Mouse (Mus musculus) liver, embryonic 14.5 days (tissue): ENCODE results near the gene Eif3d. TPM values are rescaled to one million over a fixed set of nuclear protein-coding genes. Genes with fewer than 3 reads are reported as not detected.

Experiments
- ATAC-seq: fragments of 200-750 bp; cut with Nextera tagmentation; 2 replicates; pipeline ENCODE4 v1.8.0; 2017; ENCODE audit warnings: moderate number of reproducible peaks, mild to moderate bottlenecking, moderate library complexity; ENCODE audit not compliant: insufficient read depth
- DNase-seq, 3 experiments: peaks; one replicate each; pipeline ENCODE4 v3.0.0-alpha.2; 2012 to 2013; ENCODE audit warnings: low read depth in 3 of 3, low spot score in 3 of 3
- H3K27ac ChIP-seq: fragments of 300-500 bp; sonication (generic); 2 replicates; pipeline ENCODE4 v1.5.1; 2014; ENCODE audit warnings: moderate library complexity, mild to moderate bottlenecking, control low read depth, inconsistent platforms
- H3K27me3 ChIP-seq: fragments of 300-500 bp; sonication (generic); 2 replicates; pipeline ENCODE4 v1.6.1; 2014; ENCODE audit warnings: mild to moderate bottlenecking, low read length, moderate library complexity; ENCODE audit not compliant: control insufficient read depth, insufficient read depth
- H3K36me3 ChIP-seq: fragments of 300-500 bp; sonication (generic); replicated peaks from 2 replicates; pipeline ENCODE4 v1.6.1; 2014; ENCODE audit warnings: low read depth; ENCODE audit not compliant: control insufficient read depth, insufficient read depth
- H3K4me1 ChIP-seq, 2 experiments: fragments of 200-500 bp in 1 of 2; fragments of 300-500 bp in 1 of 2; sonication (generic) in 1 of 2; replicated peaks; 2 replicates each; pipeline ENCODE4 v1.6.1; 2012 to 2014; ENCODE audit warnings: antibody characterized with exemption in 1 of 2, inconsistent platforms in 1 of 2, low read length in 1 of 2; ENCODE audit not compliant: control insufficient read depth in 2 of 2, insufficient read depth in 2 of 2
- H3K4me2 ChIP-seq: fragments of 300-500 bp; sonication (generic); 2 replicates; pipeline ENCODE4 v1.6.1; 2014; ENCODE audit warnings: low read depth, mild to moderate bottlenecking, control low read depth, moderate library complexity
- H3K4me3 ChIP-seq, 2 experiments: fragments of 200-500 bp in 1 of 2; fragments of 300-500 bp in 1 of 2; sonication (generic) in 1 of 2; 2 replicates each; pipeline ENCODE4 v1.5.1; 2012 to 2014; ENCODE audit warnings: low read depth in 2 of 2, low read length in 2 of 2, mild to moderate bottlenecking in 2 of 2, control low read depth in 1 of 2, inconsistent platforms in 1 of 2, moderate library complexity in 1 of 2; ENCODE audit not compliant: insufficient read depth in 1 of 2
- H3K9ac ChIP-seq: fragments of 300-500 bp; sonication (generic); replicated peaks from 2 replicates; pipeline ENCODE4 v1.6.1; 2014; ENCODE audit warnings: mild to moderate bottlenecking, control low read depth, moderate library complexity
- H3K9me3 ChIP-seq: fragments of 300-500 bp; sonication (generic); 2 replicates; pipeline ENCODE4 v1.6.1; 2016; ENCODE audit warnings: low read length, mixed read lengths; ENCODE audit not compliant: control insufficient read depth
- CTCF ChIP-seq: IDR thresholded peaks from 2 replicates; pipeline ENCODE4 v1.5.1; 2016; ENCODE audit warnings: antibody characterized with exemption, low read depth, control low read depth
- EP300 ChIP-seq: IDR thresholded peaks from 2 replicates; pipeline ENCODE4 v1.6.1; 2016; ENCODE audit warnings: antibody characterized with exemption, low read depth
- WGBS: fragments of 180-500 bp; shearing (Covaris S2); extraction: QIAGEN DNeasy Blood & Tissue Kit; methylation state at CpG from one replicate; pipeline ENCODE4 v1.1.7; 2014; ENCODE audit not compliant: insufficient replicate concordance; 5-methylcytosine and 5-hydroxymethylcytosine counted together
- polyA plus RNA-seq, 2 experiments: library from polyadenylated mRNA; depleted of rRNA in 1 of 2; stranded (reverse) in 1 of 2; unstranded in 1 of 2; fragments of >200 nt; fragmentation: Nextera tagmentation in 1 of 2; extraction: Ambion mirVana in 1 of 2; gene quantifications; 2 replicates each; pipeline versions ENCODE4 v1.2.1 to v1.2.3; 2012 to 2014

Gene Eif3d
- polyA plus RNA-seq, 2 experiments, result 129 to 143 TPM

GRCm38 (mm10) chr15:77954362-77954761 is 16.3 kb downstream of the Eif3d start:
- peaks cover 7 to 12% of the 10 kb centered on the region in 2 experiments for H3K4me1 ChIP-seq
- H3K27ac ChIP-seq, result no peak overlapping the region
- ATAC-seq (no peak), DNase-seq (no peak)
- 55% methylated on average over 2 of the region's 2 CpGs for WGBS
- H3K4me2 ChIP-seq, result no peak overlapping the region
- peaks cover 15% of the 10 kb centered on the region for H3K27me3 ChIP-seq
- H3K4me3 ChIP-seq, result no peak overlapping the region
- TF ChIP-seq EP300 (no peak), CTCF (no peak)
- no peak overlapping the region for H3K9ac ChIP-seq
- peaks cover 10% of the 10 kb centered on the region for H3K36me3 ChIP-seq
- H3K9me3 ChIP-seq, result no peaks in the 10 kb centered on the region

- Histone ChIP-seq H3K4me3 (no peak overlapping the region), H3K27me3 (peaks cover 15% of the 10 kb centered on the region), H3K9ac (no peak overlapping the region), H3K4me2 (no peak overlapping the region), H3K4me1 (peaks cover 7 to 12% of the 10 kb centered on the region in 2 experiments), H3K36me3 (no peaks in the 10 kb centered on the region), H3K9me3 (no peaks in the 10 kb centered on the region), H3K27ac (no peak overlapping the region)
- DNase-seq (no peak), ATAC-seq (no peak)
- TF ChIP-seq EP300, result no peak
- no peak for TF ChIP-seq CTCF
- 63% methylated on average over 3 of the region's 3 CpGs for WGBS
These were observed 17.7 kb downstream of the Eif3d start for GRCm38 (mm10) chr15:77952921-77953320.

GRCm38 (mm10) chr15:77949061-77949460 is 21.6 kb downstream of the Eif3d start:
- Histone ChIP-seq H3K27me3 (no peaks in the 10 kb centered on the region), H3K4me2 (no peak overlapping the region), H3K36me3 (no peaks in the 10 kb centered on the region), H3K4me1 (no peaks in the 10 kb centered on the region), H3K4me3 (no peak overlapping the region), H3K9ac (no peak overlapping the region), H3K27ac (no peak overlapping the region), H3K9me3 (no peaks in the 10 kb centered on the region)
- DNase-seq (no peak), ATAC-seq (no peak)
- TF ChIP-seq EP300 (no peak), CTCF (no peak)
- WGBS, result 78% methylated on average over 7 of the region's 7 CpGs

GRCm38 (mm10) chr15:77945711-77946110 is 24.9 kb downstream of the Eif3d start:
- Histone ChIP-seq H3K4me2 (no peak overlapping the region), H3K27ac (no peak overlapping the region), H3K9ac (no peak overlapping the region), H3K4me3 (no peak overlapping the region), H3K27me3 (no peaks in the 10 kb centered on the region), H3K4me1 (no peaks in the 10 kb centered on the region), H3K36me3 (no peaks in the 10 kb centered on the region), H3K9me3 (no peaks in the 10 kb centered on the region)
- no peak for ATAC-seq
- TF ChIP-seq EP300 (no peak), CTCF (no peak)
- 42% methylated on average over 4 of the region's 4 CpGs for WGBS
- DNase-seq, result no peak

- Histone ChIP-seq H3K4me3 (no peak overlapping the region), H3K27ac (no peak overlapping the region), H3K9ac (no peak overlapping the region), H3K4me1 (no peaks in the 10 kb centered on the region), H3K36me3 (no peaks in the 10 kb centered on the region), H3K4me2 (no peak overlapping the region), H3K9me3 (no peaks in the 10 kb centered on the region), H3K27me3 (no peaks in the 10 kb centered on the region)
- no peak for ATAC-seq
- 52% methylated on average over 3 of the region's 3 CpGs for WGBS
- DNase-seq, result no peak
- TF ChIP-seq CTCF (no peak), EP300 (no peak)
These were observed 29.1 kb downstream of the Eif3d start for GRCm38 (mm10) chr15:77941563-77941962.

- TF ChIP-seq CTCF, result no peak
- no peak for TF ChIP-seq EP300
- DNase-seq, result no peak
- no peak for ATAC-seq
- Histone ChIP-seq H3K4me3 (no peak overlapping the region), H3K9ac (no peak overlapping the region), H3K4me1 (peaks cover 0 to 2% of the 10 kb centered on the region in 2 experiments; a peak in 2 of 4 replicates), H3K27me3 (no peaks in the 10 kb centered on the region), H3K9me3 (no peaks in the 10 kb centered on the region), H3K36me3 (no peaks in the 10 kb centered on the region), H3K27ac (no peak overlapping the region), H3K4me2 (no peak overlapping the region)
- 52% methylated on average over 5 of the region's 5 CpGs for WGBS
These were observed 32.1 kb downstream of the Eif3d start for GRCm38 (mm10) chr15:77938516-77938915.
